22 mouse cellular contexts compared by ENCODE assay signal in the genomic region with DNA sequence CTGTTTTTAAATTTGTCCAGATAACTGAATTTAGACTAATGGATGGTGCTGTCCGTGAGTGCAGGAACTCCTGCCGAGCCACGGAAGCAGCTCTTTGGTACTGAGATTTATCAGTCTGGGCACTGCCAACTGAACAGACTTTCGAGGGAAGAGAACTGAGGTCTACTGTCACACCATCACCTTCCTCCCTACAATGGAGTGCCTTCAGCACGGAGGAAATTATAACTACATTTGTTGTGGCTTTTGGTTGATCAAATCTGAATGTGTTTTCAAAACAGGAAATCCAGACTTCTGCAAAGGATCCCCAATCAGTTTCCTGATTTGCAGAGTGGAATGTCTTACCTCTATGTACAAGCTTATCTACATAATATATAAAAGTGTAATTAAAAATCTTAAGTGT.
"Had no signal": no experiment of that assay in that cellular context is flagged by ENCODE, and none has a peak within 500 bp of the region (broad histone marks: within the 10 kb centered on the region; RNA-seq: fewer than 3 reads in every experiment).

No protein-coding gene starts in this region.

- H3K4me1 ChIP-seq: liver, embryonic 15.5 days had no signal

- ATAC-seq: liver, embryonic 12.5 days had no signal

- H3K9me3 ChIP-seq: limb, embryonic 10.5 days; limb, embryonic 13.5 days; liver, embryonic 12.5 days; liver, embryonic 15.5 days; lung, embryonic 15.5 days; neural tube, embryonic 12.5 days; neural tube, embryonic 15.5 days had no signal

- H3K27me3 ChIP-seq: limb, embryonic 13.5 days; liver, embryonic 12.5 days; liver, embryonic 15.5 days; lung, embryonic 15.5 days; neural tube, embryonic 12.5 days; neural tube, embryonic 15.5 days had no signal

- DNase-seq: kidney, adult 8-10 months; kidney, postnatal 14 days; kidney, postnatal 4 days; liver; lung, adult 18-20 months; lung, postnatal 10 days; lung, postnatal 36 days; midbrain, embryonic 14.5 days; right cerebral cortex, adult 18-20 months; right cerebral cortex, postnatal 14 days; right cerebral cortex, postnatal 4 days; spleen, adult 18-20 months; thymus, adult 18-20 months; thymus, postnatal 14 days; thymus, postnatal 4 days had no signal

- H3K4me3 ChIP-seq: limb, embryonic 10.5 days; limb, embryonic 13.5 days; liver, embryonic 12.5 days; liver, embryonic 15.5 days; lung, embryonic 15.5 days; neural tube, embryonic 12.5 days; neural tube, embryonic 15.5 days had no signal

- H3K36me3 ChIP-seq: neural tube, embryonic 15.5 days had no signal

- H3K9ac ChIP-seq: limb, embryonic 13.5 days; liver, embryonic 12.5 days; liver, embryonic 15.5 days; lung, embryonic 15.5 days; neural tube, embryonic 12.5 days; neural tube, embryonic 15.5 days had no signal

- H3K27ac ChIP-seq: limb, embryonic 10.5 days; limb, embryonic 13.5 days; liver, embryonic 12.5 days; liver, embryonic 15.5 days; lung, embryonic 15.5 days; neural tube, embryonic 12.5 days; neural tube, embryonic 15.5 days had no signal
